9 mouse cellular contexts compared by ENCODE assay signal in genomic region chr16:88823736-88824135, GRCm38 (mm10). TPM values are rescaled to one million over a fixed set of nuclear protein-coding genes. Genes with fewer than 3 reads are reported as not detected.
A peak's percentile ranks its signal among the peaks of the same experiment; 100 is the strongest.
DNase-seq lines count a peak whose midpoint lies in the region; ATAC-seq and TF ChIP-seq lines count a peak whose summit lies in the region.
"Had no signal": no experiment of that assay in that cellular context is flagged by ENCODE, and none has a peak within 500 bp of the region (broad histone marks: within the 10 kb centered on the region; RNA-seq: fewer than 3 reads in every experiment).

No protein-coding gene starts in this region.

- H3K9ac ChIP-seq in forebrain, embryonic 14.5 days (ENCODE audit: low read length) = no peak overlapping the region
- no peak overlapping the region for H3K9ac ChIP-seq in liver, adult 2 months (ENCODE audit: low read depth, low read length)
- H3K9ac ChIP-seq in liver, embryonic 12.5 days = no peak overlapping the region
- no peak overlapping the region for H3K9ac ChIP-seq in liver, embryonic 14.5 days (replicated peaks)
- H3K9ac ChIP-seq: neural tube, embryonic 13.5 days had no signal

- DNase-seq in forebrain, embryonic 14.5 days (ENCODE audit: low spot score) = peak; percentile 45
- no peak for DNase-seq in forebrain, embryonic 10.5 days (ENCODE audit: extremely low spot score, low spot score)
- DNase-seq in liver, adult 2 months (ENCODE audit: extremely low read depth, low read depth, low spot score) = peak; percentile 56
- DNase-seq in Patski (ENCODE audit: low read depth, low spot score) = no peak
- DNase-seq in liver, embryonic 14.5 days (ENCODE audit: low read depth in 3 of 3, low spot score in 3 of 3) = no peak
- DNase-seq in adrenal gland, adult 18-20 months (ENCODE audit: low spot score in 2 of 2) = no peak

- no peak overlapping the region for H3K27ac ChIP-seq in forebrain, embryonic 14.5 days (ENCODE audit: low read depth, low read length)
- no peak overlapping the region for H3K27ac ChIP-seq in forebrain, embryonic 10.5 days
- H3K27ac ChIP-seq in liver, adult 2 months (replicated peaks; ENCODE audit: insufficient read depth, low read depth, low read length) = no peak overlapping the region
- no peak overlapping the region for H3K27ac ChIP-seq in liver, embryonic 12.5 days
- H3K27ac ChIP-seq in liver, embryonic 14.5 days = no peak overlapping the region
- H3K27ac ChIP-seq: neural tube, embryonic 13.5 days had no signal

- ATAC-seq in forebrain, embryonic 14.5 days = no peak
- no peak for ATAC-seq in liver, embryonic 12.5 days
- ATAC-seq in Patski = peak; percentile 65
- ATAC-seq in liver, embryonic 14.5 days (ENCODE audit: insufficient read depth) = no peak
- no peak for ATAC-seq in megakaryocyte-erythroid progenitor cell, adult 5-6 weeks (replicated peaks; ENCODE audit: low FRiP score, low TSS enrichment, poor library complexity, severe bottlenecking)

- CTCF ChIA-PET in Patski (lab: Charles Lee) = no interaction called here

- no peaks in the 10 kb centered on the region for H3K4me1 ChIP-seq in forebrain, embryonic 14.5 days (ENCODE audit: control insufficient read depth, insufficient read depth, low read length)
- no peaks in the 10 kb centered on the region for H3K4me1 ChIP-seq in forebrain, embryonic 10.5 days
- H3K4me1 ChIP-seq in liver, adult 2 months (ENCODE audit: control insufficient read depth, insufficient read depth, low read length) = no peaks in the 10 kb centered on the region
- H3K4me1 ChIP-seq in liver, embryonic 12.5 days = no peaks in the 10 kb centered on the region
- no peaks in the 10 kb centered on the region for H3K4me1 ChIP-seq in liver, embryonic 14.5 days (replicated peaks; ENCODE audit: control insufficient read depth in 2 of 2, insufficient read depth in 2 of 2, low read length in 1 of 2)

- no peaks in the 10 kb centered on the region for H3K36me3 ChIP-seq in forebrain, embryonic 14.5 days (ENCODE audit: control insufficient read depth, insufficient read depth, low read length)
- no peaks in the 10 kb centered on the region for H3K36me3 ChIP-seq in forebrain, embryonic 10.5 days (replicated peaks)
- H3K36me3 ChIP-seq in liver, adult 2 months (ENCODE audit: control insufficient read depth, insufficient read depth, low read length) = no peaks in the 10 kb centered on the region
- H3K36me3 ChIP-seq in liver, embryonic 12.5 days = no peaks in the 10 kb centered on the region
- H3K36me3 ChIP-seq in liver, embryonic 14.5 days (replicated peaks; ENCODE audit: control insufficient read depth, insufficient read depth, low read depth) = no peaks in the 10 kb centered on the region
- H3K36me3 ChIP-seq: neural tube, embryonic 13.5 days had no signal

- peak; percentile 66 for TF ChIP-seq CTCF in liver, adult 2 months (IDR thresholded peaks at IDR 0.05; ENCODE audit: low read depth, low read length)
- peak; percentile 70 for TF ChIP-seq CTCF in Patski (IDR thresholded peaks at IDR 0.05)
- peak; percentile 28; the same call in 1 of the 2 replicates for TF ChIP-seq CTCF in liver, embryonic 14.5 days (IDR thresholded peaks at IDR 0.05; ENCODE audit: low read depth)

- in situ Hi-C loops in Patski (cut with MboI; ENCODE audit: low pct_unique_long_range_greater_than_20kb) = loop anchor here (10.0 kb wide), 1 partner anchor 449 kb away; no protein-coding TSS in a partner anchor

- no peak for TF ChIP-seq POLR2A in liver, adult 2 months (IDR thresholded peaks at IDR 0.05; ENCODE audit: extremely low read depth, insufficient read depth, low read length)

- H3K9me3 ChIP-seq in forebrain, embryonic 14.5 days (replicated peaks; ENCODE audit: control insufficient read depth, low read length) = no peaks in the 10 kb centered on the region
- H3K9me3 ChIP-seq in forebrain, embryonic 10.5 days = no peaks in the 10 kb centered on the region
- H3K9me3 ChIP-seq in liver, embryonic 12.5 days (replicated peaks) = no peaks in the 10 kb centered on the region
- no peaks in the 10 kb centered on the region for H3K9me3 ChIP-seq in liver, embryonic 14.5 days (ENCODE audit: control insufficient read depth, low read length)
- H3K9me3 ChIP-seq: neural tube, embryonic 13.5 days had no signal

- POLR2A ChIA-PET in Patski (lab: Charles Lee) = no interaction called here

- H3K4me3 ChIP-seq in forebrain, embryonic 14.5 days (ENCODE audit: low read depth, low read length) = no peak overlapping the region
- no peak overlapping the region for H3K4me3 ChIP-seq in forebrain, embryonic 10.5 days
- no peak overlapping the region for H3K4me3 ChIP-seq in liver, adult 2 months (ENCODE audit: insufficient read depth, low read depth, low read length)
- no peak overlapping the region for H3K4me3 ChIP-seq in liver, embryonic 12.5 days
- H3K4me3 ChIP-seq in liver, embryonic 14.5 days (ENCODE audit: insufficient read depth in 1 of 2, low read depth in 2 of 2, low read length in 2 of 2) = no peak overlapping the region
- H3K4me3 ChIP-seq: neural tube, embryonic 13.5 days had no signal

- WGBS in forebrain, embryonic 14.5 days = 80% methylated on average over 3 of the region's 3 CpGs
- 81% methylated on average over 3 of the region's 3 CpGs for WGBS in forebrain, embryonic 10.5 days
- WGBS in liver, adult 2 months = 78% methylated on average over 3 of the region's 3 CpGs
- WGBS in liver, embryonic 12.5 days (ENCODE audit: insufficient replicate concordance) = 68% methylated on average over 3 of the region's 3 CpGs
- 58% methylated on average over 3 of the region's 3 CpGs for WGBS in liver, embryonic 14.5 days (ENCODE audit: insufficient replicate concordance)

- no peak for TF ChIP-seq EP300 in liver, embryonic 14.5 days (IDR thresholded peaks at IDR 0.05; ENCODE audit: low read depth)

- no peak overlapping the region for H3K4me2 ChIP-seq in forebrain, embryonic 14.5 days (ENCODE audit: low read length)
- no peak overlapping the region for H3K4me2 ChIP-seq in liver, embryonic 12.5 days
- no peak overlapping the region for H3K4me2 ChIP-seq in liver, embryonic 14.5 days (ENCODE audit: low read depth)
- H3K4me2 ChIP-seq: neural tube, embryonic 13.5 days had no signal

- no peaks in the 10 kb centered on the region for H3K79me2 ChIP-seq in liver, adult 2 months (ENCODE audit: control insufficient read depth, insufficient read depth, low read length)

- no peaks in the 10 kb centered on the region for H3K27me3 ChIP-seq in forebrain, embryonic 14.5 days (replicated peaks; ENCODE audit: control insufficient read depth, insufficient read depth, low read length)
- H3K27me3 ChIP-seq in forebrain, embryonic 10.5 days (ENCODE audit: poor library complexity, severe bottlenecking) = no peaks in the 10 kb centered on the region
- no peaks in the 10 kb centered on the region for H3K27me3 ChIP-seq in liver, adult 2 months (ENCODE audit: control insufficient read depth, insufficient read depth, low read length)
- H3K27me3 ChIP-seq in liver, embryonic 12.5 days (replicated peaks) = no peaks in the 10 kb centered on the region
- peaks cover 10% of the 10 kb centered on the region for H3K27me3 ChIP-seq in Patski
- H3K27me3 ChIP-seq in liver, embryonic 14.5 days (ENCODE audit: control insufficient read depth, insufficient read depth, low read length) = no peaks in the 10 kb centered on the region
- H3K27me3 ChIP-seq: neural tube, embryonic 13.5 days had no signal

RNA-seq across cellular contexts. Expression of gene Krtap14, which starts 2.2 kb away (rescaled TPM):
- not detected in 2 replicates for polyA plus RNA-seq in forebrain, embryonic 14.5 days (2014; fragmentation: Nextera tagmentation; extraction: Ambion mirVana)
- polyA plus RNA-seq in forebrain, embryonic 10.5 days (2016; fragmentation: Nextera tagmentation; extraction: Ambion mirVana) = not detected in 2 replicates
- total RNA-seq in liver, adult 2 months (2014; rRNA removed) = not detected in 2 replicates
- polyA plus RNA-seq in liver, adult 2 months (2012; rRNA removed) = not detected in 2 replicates
- not detected in 2 replicates for polyA plus RNA-seq in liver, embryonic 12.5 days (2016; fragmentation: Nextera tagmentation; extraction: Ambion mirVana)
- polyA plus RNA-seq in Patski (2021) = not detected
- not detected in 2 replicates for polyA plus RNA-seq in liver, embryonic 14.5 days (2012; rRNA removed)
- not detected in 2 replicates for polyA plus RNA-seq in liver, embryonic 14.5 days (2014; fragmentation: Nextera tagmentation; extraction: Ambion mirVana)
- not detected in 2 replicates for total RNA-seq in megakaryocyte-erythroid progenitor cell, adult 5-6 weeks (2014; fragmentation: Nextera tagmentation)
- not detected in 2 replicates for total RNA-seq in megakaryocyte-erythroid progenitor cell, adult 5-6 weeks (2017)
- not detected for total RNA-seq in adrenal gland, adult 18-20 months (2021)
- polyA plus RNA-seq: neural tube, embryonic 13.5 days had no signal

RNA-seq across cellular contexts. Expression of gene Krtap15, which starts 3.7 kb away (rescaled TPM):
- not detected in 2 replicates for polyA plus RNA-seq in forebrain, embryonic 14.5 days (2014; fragmentation: Nextera tagmentation; extraction: Ambion mirVana)
- not detected in 2 replicates for polyA plus RNA-seq in forebrain, embryonic 10.5 days (2016; fragmentation: Nextera tagmentation; extraction: Ambion mirVana)
- total RNA-seq in liver, adult 2 months (2014; rRNA removed) = not detected in 2 replicates
- not detected in 2 replicates for polyA plus RNA-seq in liver, adult 2 months (2012; rRNA removed)
- polyA plus RNA-seq in liver, embryonic 12.5 days (2016; fragmentation: Nextera tagmentation; extraction: Ambion mirVana) = not detected in 2 replicates
- polyA plus RNA-seq in Patski (2021) = not detected
- polyA plus RNA-seq in liver, embryonic 14.5 days (2012; rRNA removed) = not detected in 2 replicates
- polyA plus RNA-seq in liver, embryonic 14.5 days (2014; fragmentation: Nextera tagmentation; extraction: Ambion mirVana) = not detected in 2 replicates
- total RNA-seq in megakaryocyte-erythroid progenitor cell, adult 5-6 weeks (2014; fragmentation: Nextera tagmentation) = not detected in 2 replicates
- total RNA-seq in megakaryocyte-erythroid progenitor cell, adult 5-6 weeks (2017) = not detected in 2 replicates
- not detected for total RNA-seq in adrenal gland, adult 18-20 months (2021)
- polyA plus RNA-seq: neural tube, embryonic 13.5 days had no signal

RNA-seq across cellular contexts. Expression of gene Gm20741, which starts 11.7 kb away (rescaled TPM):
- not detected in 2 replicates for polyA plus RNA-seq in forebrain, embryonic 14.5 days (2014; fragmentation: Nextera tagmentation; extraction: Ambion mirVana)
- not detected in 2 replicates for polyA plus RNA-seq in forebrain, embryonic 10.5 days (2016; fragmentation: Nextera tagmentation; extraction: Ambion mirVana)
- total RNA-seq in liver, adult 2 months (2014; rRNA removed) = not detected in 2 replicates
- polyA plus RNA-seq in liver, adult 2 months (2012; rRNA removed) = not detected in 2 replicates
- not detected in 2 replicates for polyA plus RNA-seq in liver, embryonic 12.5 days (2016; fragmentation: Nextera tagmentation; extraction: Ambion mirVana)
- polyA plus RNA-seq in Patski (2021) = not detected
- polyA plus RNA-seq in liver, embryonic 14.5 days (2012; rRNA removed) = not detected in 2 replicates
- not detected in 2 replicates for polyA plus RNA-seq in liver, embryonic 14.5 days (2014; fragmentation: Nextera tagmentation; extraction: Ambion mirVana)
- not detected in 2 replicates for total RNA-seq in megakaryocyte-erythroid progenitor cell, adult 5-6 weeks (2014; fragmentation: Nextera tagmentation)
- not detected in 2 replicates for total RNA-seq in megakaryocyte-erythroid progenitor cell, adult 5-6 weeks (2017)
- total RNA-seq in adrenal gland, adult 18-20 months (2021) = not detected
- polyA plus RNA-seq: neural tube, embryonic 13.5 days had no signal

RNA-seq across cellular contexts. Expression of gene Krtap19-1, which starts 45.5 kb away (rescaled TPM):
- polyA plus RNA-seq in forebrain, embryonic 14.5 days (2014; fragmentation: Nextera tagmentation; extraction: Ambion mirVana) = not detected in 2 replicates
- not detected in 2 replicates for polyA plus RNA-seq in forebrain, embryonic 10.5 days (2016; fragmentation: Nextera tagmentation; extraction: Ambion mirVana)
- total RNA-seq in liver, adult 2 months (2014; rRNA removed) = not detected in 2 replicates
- not detected in 2 replicates for polyA plus RNA-seq in liver, adult 2 months (2012; rRNA removed)
- polyA plus RNA-seq in liver, embryonic 12.5 days (2016; fragmentation: Nextera tagmentation; extraction: Ambion mirVana) = not detected in 2 replicates
- not detected for polyA plus RNA-seq in Patski (2021)
- polyA plus RNA-seq in liver, embryonic 14.5 days (2012; rRNA removed) = not detected in 2 replicates
- not detected in 2 replicates for polyA plus RNA-seq in liver, embryonic 14.5 days (2014; fragmentation: Nextera tagmentation; extraction: Ambion mirVana)
- not detected in 2 replicates for total RNA-seq in megakaryocyte-erythroid progenitor cell, adult 5-6 weeks (2014; fragmentation: Nextera tagmentation)
- not detected in 2 replicates for total RNA-seq in megakaryocyte-erythroid progenitor cell, adult 5-6 weeks (2017)
- not detected for total RNA-seq in adrenal gland, adult 18-20 months (2021)
- polyA plus RNA-seq: neural tube, embryonic 13.5 days had no signal

RNA-seq across cellular contexts. Expression of gene Gm5965, which starts 46.0 kb away (rescaled TPM):
- polyA plus RNA-seq in forebrain, embryonic 14.5 days (2014; fragmentation: Nextera tagmentation; extraction: Ambion mirVana) = not detected in 2 replicates
- not detected in 2 replicates for polyA plus RNA-seq in forebrain, embryonic 10.5 days (2016; fragmentation: Nextera tagmentation; extraction: Ambion mirVana)
- not detected in 2 replicates for total RNA-seq in liver, adult 2 months (2014; rRNA removed)
- polyA plus RNA-seq in liver, adult 2 months (2012; rRNA removed) = not detected in 2 replicates
- polyA plus RNA-seq in liver, embryonic 12.5 days (2016; fragmentation: Nextera tagmentation; extraction: Ambion mirVana) = not detected in 2 replicates
- polyA plus RNA-seq in Patski (2021) = not detected
- polyA plus RNA-seq in liver, embryonic 14.5 days (2012; rRNA removed) = not detected in 2 replicates
- polyA plus RNA-seq in liver, embryonic 14.5 days (2014; fragmentation: Nextera tagmentation; extraction: Ambion mirVana) = not detected in 2 replicates
- not detected in 2 replicates for total RNA-seq in megakaryocyte-erythroid progenitor cell, adult 5-6 weeks (2014; fragmentation: Nextera tagmentation)
- total RNA-seq in megakaryocyte-erythroid progenitor cell, adult 5-6 weeks (2017) = not detected in 2 replicates
- not detected for total RNA-seq in adrenal gland, adult 18-20 months (2021)
- polyA plus RNA-seq: neural tube, embryonic 13.5 days had no signal

Comparison
In these comparisons a context has a peak if more than half of its experiments do, and no peak if none do; other contexts are left out.
1. DNase-seq: peak in forebrain, embryonic 14.5 days (single experiment) and liver, adult 2 months (single experiment); none in forebrain, embryonic 10.5 days (single experiment), Patski (single experiment), liver, embryonic 14.5 days (0 of 3) and adrenal gland, adult 18-20 months (0 of 2).
2. Peak in every context shown above with its lines, with median percentiles within 50 percentile points of each other: CTCF ChIP-seq.